Mouse (Mus musculus): Measurements from ENCODE around the gene Hand2.

DNA sequence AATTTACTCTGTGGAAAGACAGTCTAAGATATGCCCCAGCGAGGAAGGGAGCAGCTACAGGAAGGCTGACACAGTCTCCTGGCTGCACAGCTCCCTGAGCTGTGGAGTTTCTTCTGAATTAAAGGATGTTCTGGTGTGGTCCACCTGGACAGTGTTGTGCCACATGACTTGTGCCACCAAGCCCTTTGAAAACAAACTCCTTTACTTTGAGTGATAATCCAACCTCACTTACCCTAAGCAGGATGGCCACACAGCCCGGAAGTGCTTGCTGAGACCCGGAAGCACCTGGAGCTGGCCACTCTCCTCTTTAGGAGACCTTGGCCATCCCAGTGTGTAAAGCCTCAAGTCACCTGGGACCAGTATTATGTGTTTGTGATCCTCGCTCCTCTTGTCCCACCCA, 27.5 kb downstream of the Hand2 start:
- TF ChIP-seq CTCF (IDR thresholded peaks at IDR 0.05; ENCODE audit: low read depth) (no peak), EP300 (IDR thresholded peaks at IDR 0.05; ENCODE audit: low read depth) (no peak)

Data from liver, postnatal 0 days (tissue).